Mouse (Mus musculus) megakaryocyte-erythroid progenitor cell, adult 5-6 weeks (primary cell): Measurements from ENCODE around the gene Ndufa6. TPM values are rescaled to one million over a fixed set of nuclear protein-coding genes. Genes with fewer than 3 reads are reported as not detected.
A peak's percentile ranks its signal among the peaks of the same experiment; 100 is the strongest.
"Not testable (repeated sequence)": the region's sequence is repeated elsewhere in the genome, so short reads cannot be mapped to it uniquely, and the experiment has no call there.

Experiments used
- ATAC-seq: replicated peaks from 2 replicates; pipeline ENCODE4 v1.8.0; 2016; ENCODE audit warnings: mild to moderate bottlenecking, inconsistent platforms; ENCODE audit not compliant: severe bottlenecking, poor library complexity, low FRiP score, low TSS enrichment
- total RNA-seq, 2 experiments: library from RNA; stranded (forward) in 1 of 2; stranded (reverse) in 1 of 2; fragments of 200-1000, 215-1000 nt in 1 of 2; fragments of >200 nt in 1 of 2; fragmentation: Nextera tagmentation in 1 of 2; gene quantifications; 2 replicates each; pipeline ENCODE4 v1.2.3; 2014 to 2017

The Ndufa6 gene
- total RNA-seq (2014; fragmentation: Nextera tagmentation) (273 and 274 TPM in 2 replicates), total RNA-seq (2017) (71.1 and 145 TPM in 2 replicates)

DNA sequence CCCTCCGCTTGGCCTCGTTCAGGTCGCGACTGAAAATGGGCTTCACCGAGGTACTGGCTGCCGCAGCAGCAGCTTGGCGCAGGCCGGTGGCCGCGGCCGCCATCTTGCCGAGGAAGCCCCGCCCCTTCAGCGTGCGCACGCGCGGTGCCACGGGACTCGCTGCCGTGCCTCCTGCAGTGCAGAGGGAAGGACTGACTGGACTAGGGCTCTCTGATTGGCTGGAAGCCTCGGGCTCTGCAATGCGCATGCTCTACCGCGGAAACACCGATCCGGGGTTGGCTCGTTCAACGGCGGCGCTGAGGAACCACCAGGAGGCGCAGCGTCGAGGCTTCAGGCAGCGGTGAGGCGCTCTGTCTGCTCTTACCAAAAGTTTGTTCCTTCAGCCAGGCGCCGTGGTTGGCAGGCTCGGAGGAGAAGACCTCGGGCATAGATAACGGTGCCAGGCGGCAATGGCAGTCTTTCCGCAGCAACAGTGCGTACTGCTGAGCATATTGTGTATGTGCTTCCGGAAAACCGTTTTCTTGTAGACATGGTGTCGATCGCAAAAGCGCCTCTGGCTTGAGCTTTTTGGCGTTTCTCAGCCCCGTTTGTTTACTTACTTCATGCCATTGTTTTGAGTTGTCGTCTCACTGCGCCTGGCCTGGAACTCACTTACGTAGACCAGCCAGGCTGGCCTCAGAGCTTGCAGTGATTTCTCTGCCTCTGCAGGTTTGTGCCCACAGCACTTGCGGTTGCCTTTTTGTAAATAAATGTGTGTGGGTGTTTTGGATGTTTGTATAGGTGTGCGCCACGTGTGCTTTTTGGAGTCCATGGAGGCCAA is at the start of gene Ndufa6:
Gene Ndufa6, minus strand, starts transcription at position 197 of the 820 bp plus-strand sequence.
- ATAC-seq: peak; percentile 95

DNA sequence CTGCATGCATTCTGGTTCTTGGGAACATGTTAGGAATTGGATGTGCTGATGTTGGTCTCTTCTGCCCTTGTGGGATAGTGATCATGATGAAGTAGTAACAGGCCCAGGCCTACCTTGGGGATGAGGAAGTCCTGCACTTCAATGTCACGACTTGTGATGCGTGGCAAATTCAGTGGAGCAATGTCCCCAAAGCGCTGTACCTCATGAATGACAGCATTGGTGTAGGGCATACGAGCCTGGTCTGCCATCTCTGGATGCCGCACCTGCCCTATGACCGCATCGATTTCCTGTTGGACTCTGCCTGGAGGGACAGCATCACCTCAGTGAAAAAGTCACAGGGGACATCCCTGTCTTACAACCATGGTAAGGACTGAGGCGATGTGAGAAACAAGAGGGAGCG is 49.5 kb upstream of the Ndufa6 start:
- ATAC-seq: no peak

DNA sequence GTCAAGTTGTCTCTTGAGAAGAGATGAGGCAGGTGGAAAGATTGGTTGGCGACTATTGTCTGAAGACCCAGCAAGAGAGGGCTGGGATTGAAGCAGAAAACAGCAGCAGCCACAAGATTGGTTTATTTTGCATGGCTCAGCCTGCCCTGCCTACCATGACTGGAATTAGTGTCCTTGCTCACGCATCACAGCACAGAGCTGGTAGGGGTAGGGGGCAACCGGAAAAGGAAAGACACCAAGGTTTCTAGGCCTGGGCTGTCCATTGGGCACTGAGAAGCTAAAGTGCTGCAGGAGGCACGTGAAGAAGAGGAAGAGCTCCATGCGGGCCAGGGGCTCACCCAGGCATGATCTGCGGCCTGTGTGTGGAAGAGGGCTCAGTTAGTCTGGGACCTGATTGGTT is 48.6 kb upstream of the Ndufa6 start:
- no peak for ATAC-seq

DNA sequence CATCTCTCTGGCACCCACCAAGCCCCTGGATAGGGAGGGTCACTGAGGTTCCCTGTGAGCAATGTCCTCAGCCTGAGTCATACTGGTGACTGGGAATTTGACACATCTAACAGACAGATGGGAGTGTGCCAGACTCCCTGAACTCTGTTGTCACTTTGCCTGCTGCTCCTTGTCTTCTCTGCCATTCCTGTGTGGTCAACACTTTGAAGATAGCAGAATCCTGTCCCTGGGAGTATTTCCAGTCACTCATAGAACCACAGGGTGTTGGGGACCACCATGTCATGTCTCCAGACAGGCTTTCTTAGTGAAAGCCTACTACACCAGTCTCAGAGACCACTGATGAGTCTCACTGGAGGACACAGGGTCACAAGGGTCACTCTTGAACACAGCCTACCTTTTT is 48.0 kb upstream of the Ndufa6 start:
- no peak for ATAC-seq

DNA sequence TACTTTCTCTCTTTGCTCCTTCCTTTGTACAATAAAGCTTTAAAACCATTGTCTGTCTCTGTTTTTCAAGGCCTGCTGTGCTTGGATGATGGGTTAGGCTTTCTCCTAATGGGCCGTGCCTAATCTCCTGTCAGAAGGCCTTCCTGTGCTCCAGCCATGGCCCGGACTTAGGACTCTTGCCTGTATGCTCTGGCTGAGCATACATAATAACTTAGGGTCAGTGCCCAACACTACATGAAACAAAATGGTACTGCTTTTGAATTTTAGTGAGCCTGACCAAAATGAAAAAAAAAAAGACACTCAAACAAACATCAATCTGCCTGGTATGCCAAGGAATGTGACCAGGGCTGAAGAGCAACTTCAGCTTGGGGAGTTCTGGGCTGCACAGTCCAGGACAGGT is 47.4 kb upstream of the Ndufa6 start:
- ATAC-seq: no peak

DNA sequence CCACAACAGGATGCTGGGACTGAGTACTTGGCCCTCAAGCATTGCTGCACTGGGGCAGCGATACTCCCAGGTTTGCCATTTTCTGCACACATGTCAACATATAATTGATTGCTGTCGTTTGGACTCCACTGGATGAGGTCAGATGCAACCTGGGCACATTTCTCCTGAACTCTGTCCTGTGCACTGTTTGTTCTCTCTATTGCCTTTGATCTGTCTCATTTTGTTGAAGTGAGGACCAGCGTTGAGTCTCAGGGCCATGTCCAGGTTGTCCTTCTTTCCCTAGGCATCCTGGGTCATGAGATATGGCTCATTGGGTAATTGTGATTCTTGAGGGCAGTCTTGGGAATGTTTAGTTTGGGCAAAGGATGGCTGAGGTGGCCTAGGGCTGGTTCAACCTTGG is 41.8 kb upstream of the Ndufa6 start:
- ATAC-seq: not testable (repeated sequence)

GRCm38 (mm10) chr15:82393922-82394321 is 39.8 kb upstream of the Ndufa6 start, which contains the start of gene Cyp2d11:
Cyp2d11 (minus strand) TSS chr15:82394022.
- not testable (repeated sequence) for ATAC-seq

DNA sequence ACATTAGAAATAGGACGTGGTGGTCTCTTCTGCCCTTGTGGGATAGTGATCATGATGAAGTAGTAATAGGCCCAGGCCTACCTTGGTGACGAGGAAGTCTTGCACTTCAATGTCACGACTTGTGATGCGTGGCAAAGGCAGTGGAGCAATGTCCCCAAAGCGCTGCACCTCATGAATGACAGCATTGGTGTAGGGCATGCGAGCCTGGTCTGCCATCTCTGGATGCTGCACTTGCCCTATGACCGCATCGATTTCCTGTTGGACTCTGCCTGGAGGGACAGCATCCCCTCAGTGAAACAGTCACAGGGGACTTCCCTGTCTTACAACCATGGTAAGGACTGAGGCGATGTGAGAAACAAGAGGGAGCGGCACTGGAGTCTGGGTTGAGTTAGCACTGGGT is 35.8 kb upstream of the Ndufa6 start:
- ATAC-seq: not testable (repeated sequence)

GRCm38 (mm10) chr15:82385729-82386128 is 31.6 kb upstream of the Ndufa6 start:
- ATAC-seq: no peak

GRCm38 (mm10) chr15:82382441-82382840 is 28.3 kb upstream of the Ndufa6 start:
- no peak for ATAC-seq

DNA sequence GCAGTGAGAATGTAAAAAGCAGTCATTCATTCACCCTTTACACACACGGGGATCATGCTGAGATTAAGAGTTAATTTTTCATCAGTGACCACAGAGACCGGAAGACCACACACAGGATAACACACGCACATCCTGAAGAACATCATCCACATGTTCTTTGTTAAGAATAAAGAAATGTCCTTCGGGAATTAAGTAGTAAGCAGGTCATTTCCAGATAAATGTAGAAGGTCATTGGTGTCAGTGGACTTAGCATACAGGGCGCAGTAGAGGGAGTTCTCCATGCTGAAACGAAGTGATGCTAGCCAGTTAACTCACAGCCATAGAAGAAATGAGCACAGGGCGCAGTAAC is 26.6 kb upstream of the Ndufa6 start:
- ATAC-seq: no peak

DNA sequence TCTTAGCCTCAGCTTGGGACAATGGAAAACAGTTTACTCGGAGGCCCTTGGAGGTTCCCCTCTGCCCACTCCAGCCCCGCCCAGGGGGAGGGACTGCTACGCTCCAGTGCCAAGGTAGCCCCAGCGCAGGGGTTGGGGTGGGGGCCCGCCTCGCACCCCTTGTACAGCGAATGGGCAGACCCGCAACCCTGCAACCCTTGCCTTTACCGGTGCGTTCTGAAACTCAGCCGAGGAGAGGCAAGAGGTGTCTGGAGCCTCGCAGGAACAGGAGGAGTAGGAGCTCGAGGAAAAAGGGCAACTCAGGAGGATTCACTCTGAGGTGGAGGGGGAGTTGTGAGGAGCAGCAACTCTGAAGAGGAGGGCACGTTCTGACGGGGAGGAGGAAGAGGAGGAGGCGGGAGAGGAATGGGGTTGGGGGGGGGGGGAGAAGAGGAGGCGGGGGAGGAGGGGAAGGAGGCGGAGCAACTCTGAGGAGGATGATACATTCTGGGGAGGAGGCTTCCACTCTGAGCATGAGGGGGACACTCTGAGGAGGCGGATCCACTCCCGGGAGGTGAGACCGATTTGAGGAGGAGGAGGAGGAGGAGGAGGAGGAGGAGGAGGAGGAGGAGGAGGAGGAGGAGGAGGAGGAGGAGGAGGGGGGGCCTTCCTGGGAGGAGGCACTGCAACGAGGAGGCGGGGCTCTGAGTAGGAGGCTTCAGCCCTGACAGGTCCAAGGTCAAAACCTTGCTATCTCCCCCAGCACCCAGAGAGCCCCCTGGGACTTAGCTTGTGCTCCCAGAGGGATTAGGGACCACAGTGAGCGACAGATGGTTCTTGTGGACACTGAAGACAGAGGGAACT is 26.0 kb upstream of the Ndufa6 start, which contains the start of gene Cyp2d22:
Gene Cyp2d22, minus strand, starts transcription at position 390 of the 843 bp plus-strand sequence.
- ATAC-seq: peak; percentile 78

- peak; percentile 26; the same call in 1 of the 2 replicates for ATAC-seq
Measured at GRCm38 (mm10) chr15:82379511-82379870, 25.4 kb upstream of the Ndufa6 start.

- ATAC-seq: no peak
Measured at GRCm38 (mm10) chr15:82378261-82379180, 24.4 kb upstream of the Ndufa6 start.

DNA sequence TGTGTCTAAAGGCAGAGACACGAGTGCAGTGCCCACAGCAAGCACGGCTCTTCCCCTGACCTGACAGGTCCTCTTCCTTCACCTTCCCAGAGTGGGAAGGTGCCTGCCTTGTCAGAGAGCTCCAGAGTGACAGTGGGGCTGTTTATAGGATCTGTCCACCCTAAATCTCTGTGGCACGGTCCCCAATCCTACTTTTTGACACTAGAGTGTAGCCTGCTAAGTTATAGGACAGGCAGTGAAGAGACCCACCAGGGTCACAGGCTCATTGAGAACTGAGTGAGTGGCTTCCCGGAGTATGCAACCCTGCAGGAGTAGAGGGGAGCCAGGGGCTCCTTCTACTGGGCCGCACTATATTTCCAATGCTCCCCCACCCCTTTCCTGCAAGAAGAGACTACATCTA is 23.6 kb upstream of the Ndufa6 start:
- no peak for ATAC-seq

GRCm38 (mm10) chr15:82376393-82377138 is 22.4 kb upstream of the Ndufa6 start:
- no peak for ATAC-seq

GRCm38 (mm10) chr15:82375855-82376254 is 21.7 kb upstream of the Ndufa6 start:
- no peak for ATAC-seq

DNA sequence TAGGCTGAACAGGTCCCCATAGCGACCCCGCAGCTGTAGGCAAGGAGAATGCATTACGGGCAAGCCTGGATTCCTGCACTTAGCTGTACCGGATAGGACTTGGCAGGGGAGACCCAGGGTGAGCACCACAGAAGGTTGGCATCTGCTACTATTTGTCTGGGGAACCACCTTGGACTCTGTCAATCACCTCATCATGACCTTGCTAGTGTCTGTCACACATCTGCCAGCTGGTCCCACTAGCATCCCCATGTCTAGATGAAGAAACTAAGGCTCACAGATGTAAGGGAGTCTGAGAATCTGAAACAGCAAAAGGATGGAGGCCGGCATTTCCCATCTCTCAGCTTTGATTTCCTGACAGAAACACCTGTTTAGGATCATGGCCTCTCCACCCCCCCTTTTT is 20.3 kb upstream of the Ndufa6 start:
- no peak for ATAC-seq

DNA sequence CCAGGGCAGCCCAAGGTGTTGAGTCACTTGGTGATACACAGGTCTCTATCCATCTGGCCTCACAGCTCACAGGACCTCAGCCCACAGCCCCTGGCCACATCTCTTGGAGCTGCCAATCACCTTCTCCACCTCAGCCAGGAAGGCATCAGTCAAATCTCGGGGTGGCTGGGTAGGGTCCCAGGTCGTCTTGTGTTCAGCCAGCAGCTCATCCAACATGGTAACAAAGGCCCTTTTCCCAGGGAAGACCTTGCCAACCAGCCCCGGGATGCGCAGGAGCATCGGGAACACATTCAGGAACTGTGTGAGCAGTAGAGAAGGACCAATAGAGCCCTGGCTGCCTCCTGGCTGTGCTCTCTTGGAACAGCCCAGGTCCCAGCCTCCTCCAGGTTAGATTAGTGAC is 18.9 kb upstream of the Ndufa6 start:
- ATAC-seq: no peak
